Mouse (Mus musculus) embryonic facial prominence, embryonic 10.5 days (tissue): ENCODE data around the gene Arhgap32. TPM values are rescaled to one million over a fixed set of nuclear protein-coding genes. Genes with fewer than 3 reads are reported as not detected.

Experiments used
- DNase-seq: peaks from one replicate; pipeline ENCODE4 v3.0.0-alpha.2; 2017; ENCODE audit warnings: low spot score
- H3K27ac ChIP-seq: fragments of 300-500 bp; sonication (generic); replicated peaks from 2 replicates; pipeline ENCODE4 v1.5.1; 2016; ENCODE audit warnings: mild to moderate bottlenecking
- H3K27me3 ChIP-seq: fragments of 300-500 bp; sonication (generic); replicated peaks from 2 replicates; pipeline ENCODE4 v1.6.1; 2016; ENCODE audit warnings: low read depth, mild to moderate bottlenecking; ENCODE audit not compliant: poor library complexity, severe bottlenecking
- H3K36me3 ChIP-seq: fragments of 300-500 bp; sonication (generic); replicated peaks from 2 replicates; pipeline ENCODE4 v1.6.1; 2016; ENCODE audit warnings: mild to moderate bottlenecking, moderate library complexity
- H3K4me1 ChIP-seq: fragments of 300-500 bp; sonication (generic); 2 replicates; pipeline ENCODE4 v1.6.1; 2016
- H3K4me3 ChIP-seq: fragments of 300-500 bp; sonication (generic); 2 replicates; pipeline ENCODE4 v1.5.1; 2016; ENCODE audit warnings: mild to moderate bottlenecking, moderate library complexity
- H3K9me3 ChIP-seq: fragments of 300-500 bp; sonication (generic); 2 replicates; pipeline ENCODE4 v1.6.1; 2016; ENCODE audit warnings: mild to moderate bottlenecking
- WGBS: fragments of 180-500 bp; shearing (Covaris S2); methylation state at CpG from one replicate; pipeline ENCODE4 v1.1.7; 2016; 5-methylcytosine and 5-hydroxymethylcytosine counted together
- polyA plus RNA-seq: library from polyadenylated mRNA; unstranded; fragments of >200 nt; fragmentation: Nextera tagmentation; extraction: Ambion mirVana; gene quantifications from 2 replicates; pipeline ENCODE4 v1.2.1, GENCODE M21; 2016

Gene Arhgap32
- polyA plus RNA-seq, 1 experiment from 2014 or later = 4.0 TPM

- peaks cover 44% of the 10 kb centered on the region for H3K36me3 ChIP-seq
These were observed 130.3 kb downstream of the Arhgap32 start for GRCm38 (mm10) chr9:32246123-32246716.

GRCm38 (mm10) chr9:32250486-32250885 is 134.6 kb downstream of the Arhgap32 start:
- no peak overlapping the region for H3K27ac ChIP-seq
- no peaks in the 10 kb centered on the region for H3K4me1 ChIP-seq
- H3K4me3 ChIP-seq = no peak overlapping the region
- 88% methylated on average over 4 of the region's 4 CpGs for WGBS
- no peak for DNase-seq
- no peaks in the 10 kb centered on the region for H3K27me3 ChIP-seq
- peaks cover 75% of the 10 kb centered on the region for H3K36me3 ChIP-seq
- H3K9me3 ChIP-seq = no peaks in the 10 kb centered on the region

More at GRCm38 (mm10) chr9:32246123-32246716, 130.3 kb downstream of the Arhgap32 start:
- H3K4me3 ChIP-seq = no peak overlapping the region
- 79% methylated on average over 6 of the region's 6 CpGs for WGBS
- H3K4me1 ChIP-seq = no peaks in the 10 kb centered on the region
- H3K27me3 ChIP-seq = no peaks in the 10 kb centered on the region
- no peak for DNase-seq
- no peaks in the 10 kb centered on the region for H3K9me3 ChIP-seq
- H3K27ac ChIP-seq = no peak overlapping the region

- WGBS = 95% methylated on average over 4 of the region's 4 CpGs
- DNase-seq = no peak
- H3K27ac ChIP-seq = no peak overlapping the region
- H3K9me3 ChIP-seq = no peaks in the 10 kb centered on the region
- H3K36me3 ChIP-seq = peaks cover 81% of the 10 kb centered on the region
- H3K4me1 ChIP-seq = no peaks in the 10 kb centered on the region
- no peaks in the 10 kb centered on the region for H3K27me3 ChIP-seq
- H3K4me3 ChIP-seq = no peak overlapping the region
These were observed 137.8 kb downstream of the Arhgap32 start for GRCm38 (mm10) chr9:32253721-32254120.

- 82% methylated on average over 8 of the region's 8 CpGs for WGBS
- DNase-seq = no peak
- H3K4me1 ChIP-seq = no peaks in the 10 kb centered on the region
- peaks cover 87% of the 10 kb centered on the region for H3K36me3 ChIP-seq
- no peak overlapping the region for H3K4me3 ChIP-seq
- H3K27ac ChIP-seq = no peak overlapping the region
- H3K9me3 ChIP-seq = no peaks in the 10 kb centered on the region
- no peaks in the 10 kb centered on the region for H3K27me3 ChIP-seq
These were observed 141.4 kb downstream of the Arhgap32 start for GRCm38 (mm10) chr9:32257365-32257764.

GRCm38 (mm10) chr9:32257882-32258281 is 141.9 kb downstream of the Arhgap32 start:
- DNase-seq = no peak
- Histone ChIP-seq H3K4me3 (no peak overlapping the region), H3K27me3 (no peaks in the 10 kb centered on the region), H3K4me1 (no peaks in the 10 kb centered on the region), H3K9me3 (no peaks in the 10 kb centered on the region), H3K27ac (no peak overlapping the region), H3K36me3 (peaks cover 86% of the 10 kb centered on the region)
- WGBS = 79% methylated on average over 2 of the region's 2 CpGs

- no peak overlapping the region for H3K4me3 ChIP-seq
- 0 out of 2 replicates have a peak, but pooled peaks cover 5% of the 10 kb centered on the region for H3K27me3 ChIP-seq
- no peaks in the 10 kb centered on the region for H3K4me1 ChIP-seq
- no peaks in the 10 kb centered on the region for H3K9me3 ChIP-seq
- H3K27ac ChIP-seq = no peak overlapping the region
- peak; percentile 67 for DNase-seq
- WGBS = 12% methylated on average over 5 of the region's 5 CpGs
- H3K36me3 ChIP-seq = no peaks in the 10 kb centered on the region
These were observed 156.0 kb downstream of the Arhgap32 start for GRCm38 (mm10) chr9:32271896-32272444.

- no peak overlapping the region for H3K27ac ChIP-seq
- H3K9me3 ChIP-seq = no peaks in the 10 kb centered on the region
- H3K36me3 ChIP-seq = no peaks in the 10 kb centered on the region
- DNase-seq = no peak
- 0 out of 2 replicates have a peak, but pooled peaks cover 5% of the 10 kb centered on the region for H3K27me3 ChIP-seq
- WGBS = 92% methylated on average over 5 of the region's 5 CpGs
- no peaks in the 10 kb centered on the region; the same call in 1 of the 2 replicates for H3K4me1 ChIP-seq
- H3K4me3 ChIP-seq = no peak overlapping the region
These were observed 162.1 kb downstream of the Arhgap32 start for GRCm38 (mm10) chr9:32278052-32278451.

- Histone ChIP-seq H3K4me1 (no peaks in the 10 kb centered on the region; the same call in 1 of the 2 replicates), H3K27me3 (no peaks in the 10 kb centered on the region), H3K36me3 (no peaks in the 10 kb centered on the region), H3K9me3 (no peaks in the 10 kb centered on the region), H3K27ac (no peak overlapping the region), H3K4me3 (no peak overlapping the region)
- DNase-seq = no peak
- WGBS = 66% methylated on average over 3 of the region's 3 CpGs
These were observed 163.9 kb downstream of the Arhgap32 start for GRCm38 (mm10) chr9:32279789-32280188.

- H3K27ac ChIP-seq = no peak overlapping the region
- DNase-seq = no peak
- H3K4me1 ChIP-seq = no peaks in the 10 kb centered on the region; the same call in 1 of the 2 replicates
- no peak overlapping the region for H3K4me3 ChIP-seq
- H3K27me3 ChIP-seq = no peaks in the 10 kb centered on the region
- H3K9me3 ChIP-seq = no peaks in the 10 kb centered on the region
- H3K36me3 ChIP-seq = no peaks in the 10 kb centered on the region
- 81% methylated on average over 5 of the region's 5 CpGs for WGBS
These were observed 164.5 kb downstream of the Arhgap32 start for GRCm38 (mm10) chr9:32280456-32280855.

GRCm38 (mm10) chr9:32283591-32283990 is 167.7 kb downstream of the Arhgap32 start:
- Histone ChIP-seq H3K36me3 (no peaks in the 10 kb centered on the region), H3K4me1 (no peaks in the 10 kb centered on the region; the same call in 1 of the 2 replicates), H3K4me3 (no peak overlapping the region), H3K9me3 (no peaks in the 10 kb centered on the region; the same call in 1 of the 2 replicates), H3K27me3 (no peaks in the 10 kb centered on the region), H3K27ac (no peak overlapping the region)
- 94% methylated on average over 5 of the region's 5 CpGs for WGBS
- no peak for DNase-seq

- no peaks in the 10 kb centered on the region for H3K36me3 ChIP-seq
- H3K27me3 ChIP-seq = no peaks in the 10 kb centered on the region
- DNase-seq = no peak
- H3K27ac ChIP-seq = no peak overlapping the region
- WGBS = 54% methylated on average over 7 of the region's 7 CpGs
- H3K4me3 ChIP-seq = no peak overlapping the region
- H3K9me3 ChIP-seq = no peaks in the 10 kb centered on the region
- H3K4me1 ChIP-seq = peaks cover 8% of the 10 kb centered on the region
These were observed 175.7 kb downstream of the Arhgap32 start for GRCm38 (mm10) chr9:32291618-32292017.

GRCm38 (mm10) chr9:32292686-32293085 is 176.8 kb downstream of the Arhgap32 start:
- DNase-seq = peak; percentile 29
- no peaks in the 10 kb centered on the region for H3K27me3 ChIP-seq
- no peaks in the 10 kb centered on the region for H3K36me3 ChIP-seq
- no peak overlapping the region for H3K27ac ChIP-seq
- H3K4me1 ChIP-seq = peaks cover 8% of the 10 kb centered on the region
- 40% methylated on average over 5 of the region's 5 CpGs for WGBS
- H3K9me3 ChIP-seq = no peaks in the 10 kb centered on the region
- H3K4me3 ChIP-seq = no peak overlapping the region

GRCm38 (mm10) chr9:32295061-32295800 is 179.3 kb downstream of the Arhgap32 start:
- H3K4me1 ChIP-seq = peaks cover 8% of the 10 kb centered on the region
- H3K36me3 ChIP-seq = no peaks in the 10 kb centered on the region
- H3K9me3 ChIP-seq = no peaks in the 10 kb centered on the region
- no peak overlapping the region for H3K4me3 ChIP-seq
- no peaks in the 10 kb centered on the region for H3K27me3 ChIP-seq
- 90% methylated on average over 9 of the region's 9 CpGs for WGBS
- no peak for DNase-seq
- no peak overlapping the region for H3K27ac ChIP-seq
